In the genomic region with DNA sequence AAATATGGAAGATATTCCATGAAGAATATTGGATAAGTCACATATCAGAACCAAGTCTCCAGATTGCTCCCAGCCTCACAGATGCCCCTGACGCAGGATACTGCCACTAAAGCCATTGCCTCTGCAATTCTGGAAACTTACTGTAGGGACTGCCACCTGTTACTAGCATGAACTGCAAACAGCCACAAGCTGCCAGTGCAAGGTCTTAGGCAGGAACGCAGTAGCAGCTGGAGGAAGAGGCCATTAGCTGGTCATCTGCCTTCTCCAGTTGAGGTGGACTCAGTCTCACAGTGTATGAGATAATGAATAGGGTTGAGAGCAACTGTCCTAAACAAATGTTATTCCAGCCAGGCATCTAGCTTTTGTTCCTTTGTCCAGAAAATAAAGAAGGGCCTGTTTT, we compare ENCODE assay signal across 10 mouse cellular contexts.
DNase-seq lines count a peak whose midpoint lies in the region; ATAC-seq and TF ChIP-seq lines count a peak whose summit lies in the region.
"Had no signal": no experiment of that assay in that cellular context is flagged by ENCODE, and none has a peak within 500 bp of the region (broad histone marks: within the 10 kb centered on the region; RNA-seq: fewer than 3 reads in every experiment).

No protein-coding gene starts in this region.

- H3K36me3 ChIP-seq in heart, embryonic 13.5 days = no peaks in the 10 kb centered on the region
- H3K36me3 ChIP-seq in lung, embryonic 14.5 days (ENCODE audit: insufficient read depth) = no peaks in the 10 kb centered on the region
- no peaks in the 10 kb centered on the region for H3K36me3 ChIP-seq in forebrain, embryonic 11.5 days (ENCODE audit: control insufficient read depth, insufficient read depth, low read length)
- H3K36me3 ChIP-seq in hindbrain, embryonic 14.5 days (replicated peaks; ENCODE audit: control insufficient read depth, insufficient read depth) = no peaks in the 10 kb centered on the region
- H3K36me3 ChIP-seq: embryonic facial prominence, embryonic 13.5 days; liver, embryonic 13.5 days had no signal

- H3K27ac ChIP-seq in heart, embryonic 13.5 days (replicated peaks) = peak overlapping the region; percentile 80
- 0 out of 2 replicates have a peak overlapping the region, but pooled peaks have one; percentile 8 for H3K27ac ChIP-seq in lung, embryonic 14.5 days (ENCODE audit: low read depth)
- H3K27ac ChIP-seq in forebrain, embryonic 11.5 days (ENCODE audit: low read depth, low read length) = peak overlapping the region; percentile 79
- 0 out of 2 replicates have a peak overlapping the region, but pooled peaks have one; percentile 14 for H3K27ac ChIP-seq in hindbrain, embryonic 14.5 days
- H3K27ac ChIP-seq: liver, embryonic 13.5 days had no signal

- DNase-seq in heart, postnatal 4 days = no peak
- DNase-seq in lung, embryonic 14.5 days = peak; percentile 5
- DNase-seq in lung, adult 2 months = no peak
- DNase-seq in forebrain, embryonic 11.5 days (ENCODE audit: low spot score) = no peak
- no peak for DNase-seq in hindbrain, embryonic 14.5 days (ENCODE audit: low spot score)
- DNase-seq in Muller cell, postnatal 12 days (ENCODE audit: inconsistent ontology term) = no peak
- no peak for DNase-seq in urinary bladder, postnatal 4 days (ENCODE audit: low spot score in 2 of 2)
- DNase-seq: liver, embryonic 13.5 days had no signal

- WGBS in heart, embryonic 13.5 days = 74% methylated on average over 2 of the region's 2 CpGs
- 55% methylated on average over 2 of the region's 2 CpGs for WGBS in lung, embryonic 14.5 days
- WGBS in lung, adult 2 months = 74% methylated on average over 2 of the region's 2 CpGs
- 71% methylated on average over 2 of the region's 2 CpGs for WGBS in forebrain, embryonic 11.5 days
- 82% methylated on average over 2 of the region's 2 CpGs for WGBS in hindbrain, embryonic 14.5 days

- H3K4me3 ChIP-seq in heart, embryonic 13.5 days = no peak overlapping the region
- no peak overlapping the region for H3K4me3 ChIP-seq in lung, embryonic 14.5 days (ENCODE audit: low read depth, low read length)
- H3K4me3 ChIP-seq in lung, adult 2 months (replicated peaks; ENCODE audit: extremely low read depth, low read depth, low read length) = no peak overlapping the region
- H3K4me3 ChIP-seq in forebrain, embryonic 11.5 days (ENCODE audit: low read depth, low read length) = no peak overlapping the region
- H3K4me3 ChIP-seq in hindbrain, embryonic 14.5 days (replicated peaks; ENCODE audit: low read length) = no peak overlapping the region
- H3K4me3 ChIP-seq: embryonic facial prominence, embryonic 13.5 days; liver, embryonic 13.5 days had no signal

- peaks cover 5% of the 10 kb centered on the region; the same call in 1 of the 2 replicates for H3K27me3 ChIP-seq in heart, embryonic 13.5 days (replicated peaks)
- H3K27me3 ChIP-seq in lung, embryonic 14.5 days (ENCODE audit: insufficient read depth, low read length) = no peaks in the 10 kb centered on the region
- peaks cover 8% of the 10 kb centered on the region for H3K27me3 ChIP-seq in forebrain, embryonic 11.5 days (ENCODE audit: control insufficient read depth, insufficient read depth, low read length)
- H3K27me3 ChIP-seq in hindbrain, embryonic 14.5 days (ENCODE audit: control insufficient read depth, insufficient read depth, low read length) = peaks cover 15% of the 10 kb centered on the region; the same call in 1 of the 2 replicates
- H3K27me3 ChIP-seq: liver, embryonic 13.5 days had no signal

- no peaks in the 10 kb centered on the region for H3K9me3 ChIP-seq in heart, embryonic 13.5 days
- H3K9me3 ChIP-seq in lung, embryonic 14.5 days (ENCODE audit: low read depth, low read length) = no peaks in the 10 kb centered on the region
- no peaks in the 10 kb centered on the region for H3K9me3 ChIP-seq in forebrain, embryonic 11.5 days (ENCODE audit: control insufficient read depth, low read length)
- H3K9me3 ChIP-seq in hindbrain, embryonic 14.5 days (ENCODE audit: control insufficient read depth, low read length) = no peaks in the 10 kb centered on the region
- H3K9me3 ChIP-seq: embryonic facial prominence, embryonic 13.5 days; liver, embryonic 13.5 days had no signal

- no peak for TF ChIP-seq POLR2A in lung, adult 2 months (IDR thresholded peaks at IDR 0.05; ENCODE audit: borderline replicate concordance, extremely low read depth, low read depth, low read length)

- H3K4me2 ChIP-seq in heart, embryonic 13.5 days = no peak overlapping the region
- H3K4me2 ChIP-seq in lung, embryonic 14.5 days = no peak overlapping the region
- H3K4me2 ChIP-seq in forebrain, embryonic 11.5 days (ENCODE audit: low read depth, low read length, severe bottlenecking) = no peak overlapping the region
- no peak overlapping the region for H3K4me2 ChIP-seq in hindbrain, embryonic 14.5 days (replicated peaks)
- H3K4me2 ChIP-seq: embryonic facial prominence, embryonic 13.5 days; liver, embryonic 13.5 days had no signal

- ATAC-seq in heart, embryonic 13.5 days (ENCODE audit: extremely low read depth, insufficient number of reproducible peaks, low FRiP score, low TSS enrichment) = no peak
- ATAC-seq in lung, embryonic 14.5 days (ENCODE audit: insufficient read depth) = no peak
- ATAC-seq in forebrain, embryonic 11.5 days (replicated peaks; ENCODE audit: low FRiP score) = no peak
- no peak for ATAC-seq in hindbrain, embryonic 14.5 days (ENCODE audit: low FRiP score)

- no peak for TF ChIP-seq CTCF in lung, embryonic 14.5 days (IDR thresholded peaks at IDR 0.05; ENCODE audit: low read depth)
- TF ChIP-seq CTCF in lung, adult 2 months (IDR thresholded peaks at IDR 0.05; ENCODE audit: insufficient read depth, low read length) = no peak

- peaks cover 62% of the 10 kb centered on the region for H3K4me1 ChIP-seq in heart, embryonic 13.5 days
- peaks cover 7% of the 10 kb centered on the region for H3K4me1 ChIP-seq in lung, embryonic 14.5 days (ENCODE audit: insufficient read depth)
- no peaks in the 10 kb centered on the region; the same call in 1 of the 2 replicates for H3K4me1 ChIP-seq in lung, adult 2 months (ENCODE audit: control insufficient read depth, insufficient read depth, low read length)
- peaks cover 5% of the 10 kb centered on the region; the same call in 1 of the 2 replicates for H3K4me1 ChIP-seq in forebrain, embryonic 11.5 days (replicated peaks; ENCODE audit: control insufficient read depth, insufficient read depth, low read length)
- H3K4me1 ChIP-seq in hindbrain, embryonic 14.5 days (replicated peaks; ENCODE audit: control insufficient read depth, insufficient read depth, low read length) = 0 out of 2 replicates have a peak, but pooled peaks cover 6% of the 10 kb centered on the region
- H3K4me1 ChIP-seq: liver, embryonic 13.5 days had no signal

- H3K9ac ChIP-seq in heart, embryonic 13.5 days = no peak overlapping the region
- H3K9ac ChIP-seq in lung, embryonic 14.5 days = no peak overlapping the region
- no peak overlapping the region for H3K9ac ChIP-seq in forebrain, embryonic 11.5 days (ENCODE audit: low read length)
- H3K9ac ChIP-seq in hindbrain, embryonic 14.5 days = no peak overlapping the region
- H3K9ac ChIP-seq: embryonic facial prominence, embryonic 13.5 days; liver, embryonic 13.5 days had no signal

Comparison
In these comparisons a context has a peak if more than half of its experiments do, and no peak if none do; other contexts are left out.
1. H3K27ac ChIP-seq: peak in every context shown above with its lines; median percentile 80 in heart, embryonic 13.5 days; 79 in forebrain, embryonic 11.5 days; 14 in hindbrain, embryonic 14.5 days; 8 in lung, embryonic 14.5 days.